Mouse (Mus musculus): ENCODE measurements around the gene P3h2. TPM values are rescaled to one million over a fixed set of nuclear protein-coding genes. Genes with fewer than 3 reads are reported as not detected.

P3h2 gene
- total RNA-seq, 2 experiments from 2014 or later = 3.0 to 4.2 TPM

DNA sequence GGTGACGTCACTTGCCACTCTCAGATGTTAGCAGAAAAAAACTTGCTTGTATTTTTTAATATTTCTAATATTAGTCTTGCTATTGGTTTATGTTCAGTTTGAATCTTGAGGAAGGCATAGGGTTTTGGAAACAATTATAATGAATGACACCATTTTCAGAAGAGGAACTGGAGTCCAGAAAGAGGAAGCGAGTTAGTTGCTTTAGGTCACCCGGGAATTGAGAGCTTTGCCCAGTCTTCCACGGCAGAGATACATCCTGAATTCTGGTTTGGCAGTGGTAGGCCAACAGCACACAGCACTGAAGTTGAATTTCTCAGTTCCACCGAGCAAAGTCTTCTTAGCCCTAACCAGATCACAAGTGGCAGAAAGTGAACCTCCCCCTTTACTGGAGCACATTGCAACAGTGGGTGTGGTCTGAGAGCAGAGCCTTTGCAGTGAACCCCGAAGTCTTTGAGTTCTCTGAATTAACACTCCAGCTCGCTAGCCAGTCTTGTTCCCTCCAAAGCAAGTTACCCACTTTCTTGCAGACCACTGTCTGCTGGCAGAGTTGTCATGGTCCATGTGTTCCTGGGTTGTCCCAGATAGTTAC is 146.8 kb downstream of the P3h2 start:
- TF ChIP-seq CTCF (conservative IDR thresholded peaks at IDR 0.05) = no peak
- no peak for DNase-seq (ENCODE audit: low spot score in 2 of 2)
- no peak overlapping the region for H3K27ac ChIP-seq
- H3K4me3 ChIP-seq = no peak overlapping the region

- no peak overlapping the region for H3K27ac ChIP-seq
- no peak for DNase-seq (ENCODE audit: low spot score in 2 of 2)
- H3K4me3 ChIP-seq = no peak overlapping the region
- no peak for TF ChIP-seq CTCF (conservative IDR thresholded peaks at IDR 0.05)
These were observed 147.4 kb downstream of the P3h2 start for GRCm38 (mm10) chr16:25958213-25958612.

GRCm38 (mm10) chr16:25956831-25957230 is 148.8 kb downstream of the P3h2 start:
- TF ChIP-seq CTCF (conservative IDR thresholded peaks at IDR 0.05) = no peak
- no peak overlapping the region for H3K4me3 ChIP-seq
- no peak overlapping the region for H3K27ac ChIP-seq
- no peak for DNase-seq (ENCODE audit: low spot score in 2 of 2)

DNA sequence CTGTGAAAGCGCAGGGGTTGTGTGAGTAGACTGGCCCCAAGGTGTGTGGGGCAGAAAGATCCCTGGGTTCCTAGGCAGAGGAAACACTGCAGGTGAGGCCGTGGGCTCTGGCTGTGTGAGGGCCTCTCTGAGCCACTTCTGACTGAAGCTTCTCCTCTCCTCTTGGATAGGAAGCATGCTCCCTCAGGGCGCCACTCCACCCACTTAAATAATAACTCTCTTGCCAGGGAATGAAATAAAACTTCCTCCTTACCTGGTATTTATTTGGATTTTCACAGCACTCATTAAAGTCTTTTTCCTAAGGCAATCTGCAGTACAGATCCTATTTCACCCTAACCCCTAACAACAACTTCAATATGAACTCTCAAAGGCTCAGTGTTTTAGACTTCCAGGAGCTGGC is 151.0 kb downstream of the P3h2 start:
- no peak overlapping the region for H3K4me3 ChIP-seq
- H3K27ac ChIP-seq = no peak overlapping the region
- DNase-seq (ENCODE audit: low spot score in 2 of 2) = no peak
- no peak for TF ChIP-seq CTCF (conservative IDR thresholded peaks at IDR 0.05)

DNA sequence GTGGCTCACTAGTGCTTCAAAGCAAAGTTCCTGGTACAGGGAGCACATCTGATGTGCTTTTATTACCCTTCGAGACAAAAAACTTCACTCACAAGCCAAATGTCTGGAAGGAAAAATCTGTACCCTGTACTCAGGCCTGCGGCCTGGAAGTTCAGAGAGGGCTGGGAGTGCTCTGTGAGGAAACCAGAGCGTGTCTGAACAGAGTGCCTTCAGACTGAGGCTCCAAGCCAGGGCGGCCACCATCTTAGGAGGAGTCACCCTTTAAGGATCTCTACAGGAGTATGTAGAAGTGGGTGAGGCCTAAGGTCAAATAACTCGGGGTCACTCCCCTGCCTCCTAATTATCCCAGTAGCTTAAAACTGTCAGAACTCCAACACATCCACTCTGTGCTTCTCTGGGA is 152.2 kb downstream of the P3h2 start:
- no peak for DNase-seq (ENCODE audit: low spot score in 2 of 2)
- no peak for TF ChIP-seq CTCF (conservative IDR thresholded peaks at IDR 0.05)
- H3K4me3 ChIP-seq = no peak overlapping the region
- H3K27ac ChIP-seq = no peak overlapping the region

DNA sequence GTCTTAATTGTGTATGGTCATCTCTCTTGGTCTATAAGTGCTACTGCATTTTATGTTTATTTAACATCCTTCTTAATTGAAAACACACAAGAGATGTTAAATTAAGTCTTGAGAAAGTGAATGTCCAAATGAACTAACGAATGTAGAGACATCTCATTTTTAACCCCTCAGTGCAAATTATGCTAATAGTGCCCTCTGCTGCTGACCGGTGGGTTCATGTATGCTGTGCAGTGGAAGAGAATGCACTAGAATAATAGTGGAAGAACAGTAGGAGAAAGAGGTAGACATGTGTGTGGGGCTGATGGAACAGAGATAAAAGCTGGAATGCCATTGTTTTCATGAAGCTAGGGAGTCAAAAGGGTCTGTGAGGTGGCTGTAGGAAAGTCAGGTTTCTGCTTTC is 153.6 kb downstream of the P3h2 start:
- Histone ChIP-seq H3K4me3 (no peak overlapping the region), H3K27ac (no peak overlapping the region)
- TF ChIP-seq CTCF (conservative IDR thresholded peaks at IDR 0.05) = peak; percentile 73
- no peak for DNase-seq (ENCODE audit: low spot score in 2 of 2)

DNA sequence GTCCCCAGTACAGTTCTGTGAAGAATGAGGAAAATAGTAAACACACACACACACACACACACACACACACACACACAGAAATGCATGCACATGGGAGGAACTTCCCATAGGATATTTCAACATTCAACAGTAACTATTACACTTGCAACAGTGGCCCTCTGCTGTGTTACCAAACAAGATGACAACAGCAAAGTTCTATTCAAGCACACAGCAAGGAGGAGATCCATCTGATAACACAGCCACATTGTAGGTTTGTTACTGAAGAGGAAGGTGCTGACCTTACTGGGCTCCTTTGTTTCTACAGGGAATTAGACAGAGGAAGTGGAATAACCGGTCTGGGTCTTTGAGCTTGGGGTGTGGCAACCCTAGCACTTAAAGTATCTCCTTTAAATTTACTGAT is 157.5 kb downstream of the P3h2 start:
- no peak for TF ChIP-seq CTCF (conservative IDR thresholded peaks at IDR 0.05)
- Histone ChIP-seq H3K27ac (no peak overlapping the region), H3K4me3 (no peak overlapping the region)
- DNase-seq (ENCODE audit: low spot score in 2 of 2) = no peak

- DNase-seq (ENCODE audit: low spot score in 2 of 2) = no peak
- TF ChIP-seq CTCF (conservative IDR thresholded peaks at IDR 0.05) = peak; percentile 38
- H3K27ac ChIP-seq = no peak overlapping the region
- H3K4me3 ChIP-seq = no peak overlapping the region
These were observed 160.2 kb downstream of the P3h2 start for GRCm38 (mm10) chr16:25945151-25945955.

DNA sequence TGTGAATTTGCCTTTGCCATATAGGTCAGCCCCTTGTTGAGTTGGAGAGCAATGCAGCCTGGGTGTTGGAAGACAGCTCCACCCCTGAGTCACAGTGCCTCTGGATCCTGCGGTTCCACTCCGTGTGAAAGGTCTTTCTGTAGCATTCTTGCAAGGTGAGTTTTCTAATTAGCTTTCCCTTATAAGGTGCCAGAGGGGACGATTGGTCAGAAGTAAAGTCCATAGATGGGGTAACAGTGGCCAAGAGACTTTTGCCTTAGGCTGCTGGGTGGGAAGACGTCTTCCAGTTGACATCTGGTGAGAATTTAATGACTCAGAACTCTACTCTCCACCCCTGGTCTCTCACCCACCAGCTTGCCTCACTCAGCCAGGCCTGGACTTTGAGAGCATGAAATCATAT is 163.3 kb downstream of the P3h2 start:
- H3K4me3 ChIP-seq = no peak overlapping the region
- H3K27ac ChIP-seq = no peak overlapping the region
- no peak for TF ChIP-seq CTCF (conservative IDR thresholded peaks at IDR 0.05)
- no peak for DNase-seq (ENCODE audit: low spot score in 2 of 2)

GRCm38 (mm10) chr16:25934181-25934580 is 171.4 kb downstream of the P3h2 start:
- no peak overlapping the region for H3K27ac ChIP-seq
- no peak for TF ChIP-seq CTCF (conservative IDR thresholded peaks at IDR 0.05)
- DNase-seq (ENCODE audit: low spot score in 2 of 2) = no peak
- H3K4me3 ChIP-seq = no peak overlapping the region

DNA sequence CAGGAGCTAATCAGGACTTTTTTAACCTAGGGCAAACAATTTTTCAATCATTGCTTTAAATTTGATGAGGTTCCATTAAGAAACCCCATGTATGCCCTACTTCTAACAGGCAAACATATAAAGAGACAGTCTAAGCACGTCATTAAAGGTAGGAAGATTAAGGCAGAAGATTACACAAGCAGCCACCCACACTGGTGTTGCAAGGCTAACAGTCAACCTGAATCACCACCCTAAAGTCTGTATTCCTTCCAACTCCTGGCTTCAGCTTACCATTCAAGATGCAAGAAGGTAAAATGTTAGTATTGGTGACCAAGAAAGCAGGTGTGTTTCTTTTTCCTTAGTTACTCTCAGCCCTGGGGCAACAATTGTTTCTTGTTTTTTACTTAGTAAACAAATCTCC is 193.4 kb downstream of the P3h2 start:
- no peak for DNase-seq (ENCODE audit: low spot score in 2 of 2)
- H3K4me3 ChIP-seq = no peak overlapping the region
- no peak for TF ChIP-seq CTCF (conservative IDR thresholded peaks at IDR 0.05)
- H3K27ac ChIP-seq = peak overlapping the region; percentile 58

All from layer of hippocampus, adult 2 months (tissue).